ENCODE assay signal across 31 mouse cellular contexts in genomic region chr4:82378050-82378449, GRCm38 (mm10).
"Had no signal": no experiment of that assay in that cellular context is flagged by ENCODE, and none has a peak within 500 bp of the region (broad histone marks: within the 10 kb centered on the region; RNA-seq: fewer than 3 reads in every experiment).

No protein-coding gene starts in this region.

- H3K9me3 ChIP-seq: limb, embryonic 10.5 days; limb, embryonic 12.5 days; limb, embryonic 13.5 days; limb, embryonic 15.5 days; liver, embryonic 13.5 days; liver, embryonic 15.5 days; lung, embryonic 15.5 days; megakaryocyte, embryonic 14.5 days; midbrain, embryonic 10.5 days; midbrain, embryonic 12.5 days; midbrain, embryonic 13.5 days; neural tube, embryonic 12.5 days; neural tube, embryonic 13.5 days had no signal

- H3K4me1 ChIP-seq: liver, embryonic 13.5 days; liver, embryonic 15.5 days; megakaryocyte, embryonic 14.5 days; midbrain, embryonic 12.5 days; neural tube, embryonic 12.5 days had no signal

- H3K4me3 ChIP-seq: left cerebral cortex, adult 2 months; limb, embryonic 10.5 days; limb, embryonic 12.5 days; limb, embryonic 13.5 days; limb, embryonic 15.5 days; liver, embryonic 13.5 days; liver, embryonic 15.5 days; lung, embryonic 15.5 days; megakaryocyte, embryonic 14.5 days; midbrain, embryonic 10.5 days; midbrain, embryonic 12.5 days; midbrain, embryonic 13.5 days; myocyte; neural tube, embryonic 12.5 days; neural tube, embryonic 13.5 days had no signal

- H3K27ac ChIP-seq: left cerebral cortex, adult 2 months; limb, embryonic 10.5 days; limb, embryonic 12.5 days; limb, embryonic 13.5 days; limb, embryonic 15.5 days; liver, embryonic 13.5 days; liver, embryonic 14.5 days; liver, embryonic 15.5 days; lung, embryonic 15.5 days; macrophage; midbrain, embryonic 10.5 days; midbrain, embryonic 12.5 days; midbrain, embryonic 13.5 days; neural tube, embryonic 12.5 days; neural tube, embryonic 13.5 days had no signal

- H3K27me3 ChIP-seq: limb, embryonic 12.5 days; limb, embryonic 13.5 days; limb, embryonic 15.5 days; liver, embryonic 13.5 days; liver, embryonic 15.5 days; lung, embryonic 15.5 days; megakaryocyte, embryonic 14.5 days; midbrain, embryonic 12.5 days; midbrain, embryonic 13.5 days; neural tube, embryonic 12.5 days; neural tube, embryonic 13.5 days had no signal

- H3K36me3 ChIP-seq: liver, embryonic 13.5 days; liver, embryonic 15.5 days; midbrain, embryonic 10.5 days; midbrain, embryonic 12.5 days; midbrain, embryonic 13.5 days; neural tube, embryonic 12.5 days; neural tube, embryonic 13.5 days had no signal

- H3K4me2 ChIP-seq: limb, embryonic 12.5 days; limb, embryonic 13.5 days; limb, embryonic 15.5 days; liver, embryonic 11.5 days; liver, embryonic 13.5 days; liver, embryonic 15.5 days; lung, embryonic 14.5 days; lung, embryonic 15.5 days; midbrain, embryonic 12.5 days; midbrain, embryonic 13.5 days; neural tube, embryonic 12.5 days; neural tube, embryonic 13.5 days had no signal

- ATAC-seq: liver, postnatal 0 days; lung, postnatal 0 days; midbrain, embryonic 13.5 days; midbrain, embryonic 16.5 days had no signal

- H3K9ac ChIP-seq: limb, embryonic 12.5 days; limb, embryonic 13.5 days; limb, embryonic 15.5 days; liver, embryonic 13.5 days; liver, embryonic 14.5 days; liver, embryonic 15.5 days; liver, postnatal 0 days; lung, embryonic 14.5 days; lung, embryonic 15.5 days; midbrain, embryonic 12.5 days; midbrain, embryonic 13.5 days; neural tube, embryonic 12.5 days; neural tube, embryonic 13.5 days had no signal

- DNase-seq: left cerebral cortex, postnatal 4 days; liver; liver, embryonic 13.5 days; liver, postnatal 0 days; lung, adult 18-20 months; lung, adult 2 months; lung, embryonic 14.5 days; lung, postnatal 10 days; lung, postnatal 14 days; lung, postnatal 36 days; lung, postnatal 4 days; midbrain, embryonic 14.5 days had no signal
